Mouse (Mus musculus): ENCODE results near the gene Bicd2.
A peak's percentile ranks its signal among the peaks of the same experiment; 100 is the strongest.

Bicd2 gene

GRCm38 (mm10) chr13:49326246-49327206 is 14.9 kb upstream of the Bicd2 start:
- peak in 1 of 2 experiments; percentile 60 for DNase-seq (ENCODE audit: low spot score in 2 of 2)

- no peak for DNase-seq (ENCODE audit: low spot score in 2 of 2)
These were observed 13.3 kb upstream of the Bicd2 start for GRCm38 (mm10) chr13:49328101-49328500.

- DNase-seq (ENCODE audit: low spot score in 2 of 2), result no peak
These were observed 8.1 kb upstream of the Bicd2 start for GRCm38 (mm10) chr13:49333250-49333649.

- DNase-seq (ENCODE audit: low spot score in 2 of 2), result no peak
These were observed 6.1 kb upstream of the Bicd2 start for GRCm38 (mm10) chr13:49335077-49335982.

GRCm38 (mm10) chr13:49338893-49339546 is 2.4 kb upstream of the Bicd2 start:
- DNase-seq (ENCODE audit: low spot score in 2 of 2), result no peak

GRCm38 (mm10) chr13:49341831-49342722 is 692 bp downstream of the Bicd2 start:
- no peak for DNase-seq (ENCODE audit: low spot score in 2 of 2)

GRCm38 (mm10) chr13:49342723-49343100 is 1.3 kb downstream of the Bicd2 start:
- no peak for DNase-seq (ENCODE audit: low spot score in 2 of 2)

GRCm38 (mm10) chr13:49344567-49344966 is 3.2 kb downstream of the Bicd2 start:
- DNase-seq (ENCODE audit: low spot score in 2 of 2), result no peak

- no peak for DNase-seq (ENCODE audit: low spot score in 2 of 2)
These were observed 4.1 kb downstream of the Bicd2 start for GRCm38 (mm10) chr13:49345476-49345875.

- no peak for DNase-seq (ENCODE audit: low spot score in 2 of 2)
These were observed 7.1 kb downstream of the Bicd2 start for GRCm38 (mm10) chr13:49348522-49348921.

- no peak for DNase-seq (ENCODE audit: low spot score in 2 of 2)
These were observed 8.0 kb downstream of the Bicd2 start for GRCm38 (mm10) chr13:49349335-49349734.

GRCm38 (mm10) chr13:49349836-49350505 is 8.6 kb downstream of the Bicd2 start:
- DNase-seq (ENCODE audit: low spot score in 2 of 2), result no peak

- no peak for DNase-seq (ENCODE audit: low spot score in 2 of 2)
These were observed 11.3 kb downstream of the Bicd2 start for GRCm38 (mm10) chr13:49352581-49353159.

GRCm38 (mm10) chr13:49353422-49353821 is 12.0 kb downstream of the Bicd2 start:
- no peak for DNase-seq (ENCODE audit: low spot score in 2 of 2)

- no peak for DNase-seq (ENCODE audit: low spot score in 2 of 2)
These were observed 12.7 kb downstream of the Bicd2 start for GRCm38 (mm10) chr13:49353991-49354507.

GRCm38 (mm10) chr13:49355461-49356061 is 14.2 kb downstream of the Bicd2 start:
- no peak for DNase-seq (ENCODE audit: low spot score in 2 of 2)

- DNase-seq (ENCODE audit: low spot score in 2 of 2), result no peak
These were observed 14.7 kb downstream of the Bicd2 start for GRCm38 (mm10) chr13:49356090-49356489.

GRCm38 (mm10) chr13:49357367-49358026 is 16.1 kb downstream of the Bicd2 start:
- DNase-seq (ENCODE audit: low spot score in 2 of 2), result no peak

- no peak for DNase-seq (ENCODE audit: low spot score in 2 of 2)
These were observed 16.8 kb downstream of the Bicd2 start for GRCm38 (mm10) chr13:49358184-49358583.

All from left cerebral cortex, adult 9 months (tissue).